Mouse (Mus musculus) ES-E14 (cell line): Measurements from ENCODE around the gene 1700016C15Rik.
A peak's percentile ranks its signal among the peaks of the same experiment; 100 is the strongest.

Experiments
- HCFC1 ChIP-seq: IDR thresholded peaks from 2 replicates; pipeline ENCODE4 v1.6.1; 2012; ENCODE audit warnings: low read length, inconsistent platforms, borderline replicate concordance; ENCODE audit not compliant: insufficient read depth
- MAFK ChIP-seq: IDR thresholded peaks from 2 replicates; pipeline ENCODE4 v1.6.1; 2014; ENCODE audit warnings: mild to moderate bottlenecking, low read depth, low read length, inconsistent platforms; ENCODE audit not compliant: insufficient read depth
- ZC3H11A ChIP-seq: IDR thresholded peaks from 2 replicates; pipeline ENCODE4 v1.6.1; 2012; ENCODE audit warnings: low read depth, mild to moderate bottlenecking, inconsistent platforms, low read length, borderline replicate concordance
- ZNF384 ChIP-seq: IDR thresholded peaks from 2 replicates; pipeline ENCODE4 v1.6.1; 2012; ENCODE audit warnings: low read depth, low read length, inconsistent platforms

DNA sequence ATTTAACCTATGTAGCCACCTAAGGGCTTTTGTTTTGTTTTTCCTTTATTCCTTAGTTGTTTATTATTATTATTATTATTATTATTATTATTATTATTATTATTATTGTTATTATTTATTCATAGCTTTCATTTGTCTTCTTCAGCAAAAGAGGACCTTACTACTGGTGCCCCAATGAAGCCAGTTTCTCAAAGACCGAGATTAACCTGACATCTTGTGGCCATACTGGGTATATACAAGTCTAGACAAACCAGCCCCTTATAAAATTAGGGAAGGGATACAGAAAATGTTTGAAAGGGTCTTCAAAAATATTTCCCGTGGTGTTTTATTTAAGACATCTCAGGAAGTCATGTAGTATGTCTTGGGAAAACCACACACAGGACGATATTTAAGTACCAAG is 44.7 kb upstream of the 1700016C15Rik start:
- TF ChIP-seq HCFC1 (no peak), ZNF384 (no peak), MAFK (no peak), ZC3H11A (peak; percentile 95)
